Mouse (Mus musculus) liver, embryonic 14.5 days (tissue): Measurements from ENCODE around the gene Vat1. TPM values are rescaled to one million over a fixed set of nuclear protein-coding genes. Genes with fewer than 3 reads are reported as not detected.
"Not testable (repeated sequence)": the region's sequence is repeated elsewhere in the genome, so short reads cannot be mapped to it uniquely, and the experiment has no call there.

Experiments used
- ATAC-seq: fragments of 200-750 bp; cut with Nextera tagmentation; 2 replicates; pipeline ENCODE4 v1.8.0; 2017; ENCODE audit warnings: moderate number of reproducible peaks, mild to moderate bottlenecking, moderate library complexity; ENCODE audit not compliant: insufficient read depth
- DNase-seq, 3 experiments: peaks; one replicate each; pipeline ENCODE4 v3.0.0-alpha.2; 2012 to 2013; ENCODE audit warnings: low read depth in 3 of 3, low spot score in 3 of 3
- H3K27ac ChIP-seq: fragments of 300-500 bp; sonication (generic); 2 replicates; pipeline ENCODE4 v1.5.1; 2014; ENCODE audit warnings: moderate library complexity, mild to moderate bottlenecking, control low read depth, inconsistent platforms
- H3K27me3 ChIP-seq: fragments of 300-500 bp; sonication (generic); 2 replicates; pipeline ENCODE4 v1.6.1; 2014; ENCODE audit warnings: mild to moderate bottlenecking, low read length, moderate library complexity; ENCODE audit not compliant: control insufficient read depth, insufficient read depth
- H3K36me3 ChIP-seq: fragments of 300-500 bp; sonication (generic); replicated peaks from 2 replicates; pipeline ENCODE4 v1.6.1; 2014; ENCODE audit warnings: low read depth; ENCODE audit not compliant: control insufficient read depth, insufficient read depth
- H3K4me1 ChIP-seq, 2 experiments: fragments of 200-500 bp in 1 of 2; fragments of 300-500 bp in 1 of 2; sonication (generic) in 1 of 2; replicated peaks; 2 replicates each; pipeline ENCODE4 v1.6.1; 2012 to 2014; ENCODE audit warnings: antibody characterized with exemption in 1 of 2, inconsistent platforms in 1 of 2, low read length in 1 of 2; ENCODE audit not compliant: control insufficient read depth in 2 of 2, insufficient read depth in 2 of 2
- H3K4me2 ChIP-seq: fragments of 300-500 bp; sonication (generic); 2 replicates; pipeline ENCODE4 v1.6.1; 2014; ENCODE audit warnings: low read depth, mild to moderate bottlenecking, control low read depth, moderate library complexity
- H3K4me3 ChIP-seq, 2 experiments: fragments of 200-500 bp in 1 of 2; fragments of 300-500 bp in 1 of 2; sonication (generic) in 1 of 2; 2 replicates each; pipeline ENCODE4 v1.5.1; 2012 to 2014; ENCODE audit warnings: low read depth in 2 of 2, low read length in 2 of 2, mild to moderate bottlenecking in 2 of 2, control low read depth in 1 of 2, inconsistent platforms in 1 of 2, moderate library complexity in 1 of 2; ENCODE audit not compliant: insufficient read depth in 1 of 2
- H3K9ac ChIP-seq: fragments of 300-500 bp; sonication (generic); replicated peaks from 2 replicates; pipeline ENCODE4 v1.6.1; 2014; ENCODE audit warnings: mild to moderate bottlenecking, control low read depth, moderate library complexity
- H3K9me3 ChIP-seq: fragments of 300-500 bp; sonication (generic); 2 replicates; pipeline ENCODE4 v1.6.1; 2016; ENCODE audit warnings: low read length, mixed read lengths; ENCODE audit not compliant: control insufficient read depth
- CTCF ChIP-seq: IDR thresholded peaks from 2 replicates; pipeline ENCODE4 v1.5.1; 2016; ENCODE audit warnings: antibody characterized with exemption, low read depth, control low read depth
- EP300 ChIP-seq: IDR thresholded peaks from 2 replicates; pipeline ENCODE4 v1.6.1; 2016; ENCODE audit warnings: antibody characterized with exemption, low read depth
- WGBS: fragments of 180-500 bp; shearing (Covaris S2); extraction: QIAGEN DNeasy Blood & Tissue Kit; methylation state at CpG from one replicate; pipeline ENCODE4 v1.1.7; 2014; ENCODE audit not compliant: insufficient replicate concordance; 5-methylcytosine and 5-hydroxymethylcytosine counted together
- polyA plus RNA-seq, 2 experiments: library from polyadenylated mRNA; depleted of rRNA in 1 of 2; stranded (reverse) in 1 of 2; unstranded in 1 of 2; fragments of >200 nt; fragmentation: Nextera tagmentation in 1 of 2; extraction: Ambion mirVana in 1 of 2; gene quantifications; 2 replicates each; pipeline versions ENCODE4 v1.2.1 to v1.2.3; 2012 to 2014

The Vat1 gene
- polyA plus RNA-seq, 2 experiments = 6.8 to 9.1 TPM

GRCm38 (mm10) chr11:101451536-101451935, 14.5 kb downstream of the Vat1 start:
- H3K4me1 ChIP-seq = peaks cover 13 to 22% of the 10 kb centered on the region in 2 experiments

GRCm38 (mm10) chr11:101450394-101450793, 15.6 kb downstream of the Vat1 start:
- Histone ChIP-seq H3K27ac (no peak overlapping the region), H3K4me2 (no peak overlapping the region), H3K36me3 (peaks cover 4% of the 10 kb centered on the region; the same call in 1 of the 2 replicates), H3K9me3 (no peaks in the 10 kb centered on the region), H3K4me3 (no peak overlapping the region), H3K4me1 (peaks cover 13 to 22% of the 10 kb centered on the region in 2 experiments), H3K27me3 (no peaks in the 10 kb centered on the region), H3K9ac (no peak overlapping the region)
- ATAC-seq (no peak), DNase-seq (no peak)
- WGBS = 84% methylated on average over 3 of the region's 3 CpGs
- TF ChIP-seq EP300 (no peak), CTCF (peak; percentile 68)

More at GRCm38 (mm10) chr11:101451536-101451935, 14.5 kb downstream of the Vat1 start:
- H3K9me3 ChIP-seq = no peaks in the 10 kb centered on the region
- WGBS = 86% methylated on average over 10 of the region's 10 CpGs
- DNase-seq (no peak), ATAC-seq (no peak)
- no peak overlapping the region for H3K9ac ChIP-seq
- H3K27me3 ChIP-seq = no peaks in the 10 kb centered on the region
- no peak overlapping the region for H3K4me2 ChIP-seq
- H3K4me3 ChIP-seq = no peak overlapping the region
- no peaks in the 10 kb centered on the region; the same call in 1 of the 2 replicates for H3K36me3 ChIP-seq
- no peak for TF ChIP-seq EP300
- TF ChIP-seq CTCF = no peak
- H3K27ac ChIP-seq = no peak overlapping the region

- H3K27ac ChIP-seq = peak overlapping the region; percentile 95
Measured at GRCm38 (mm10) chr11:101449596-101449995, 16.4 kb downstream of the Vat1 start.

GRCm38 (mm10) chr11:101448899-101449298, 17.1 kb downstream of the Vat1 start:
- 31% methylated on average over 4 of the region's 4 CpGs for WGBS
- peak; percentile 4; the same call in 1 of the 2 replicates for TF ChIP-seq CTCF
- TF ChIP-seq EP300 = no peak
- peaks cover 13 to 32% of the 10 kb centered on the region in 2 experiments for H3K4me1 ChIP-seq
- ATAC-seq = peak; percentile 25; the same call in 1 of the 2 replicates
- no peak for DNase-seq
- H3K9me3 ChIP-seq = no peaks in the 10 kb centered on the region
- peak overlapping the region; percentile 95 for H3K27ac ChIP-seq
- H3K9ac ChIP-seq = peak overlapping the region; percentile 90
- peak overlapping the region; percentile 90 to 96 for H3K4me3 ChIP-seq
- H3K36me3 ChIP-seq = peaks cover 18% of the 10 kb centered on the region
- H3K4me2 ChIP-seq = peak overlapping the region; percentile 78
- no peaks in the 10 kb centered on the region for H3K27me3 ChIP-seq

More at GRCm38 (mm10) chr11:101449596-101449995, 16.4 kb downstream of the Vat1 start:
- H3K27me3 ChIP-seq, ATAC-seq, DNase-seq, H3K9me3 ChIP-seq: not testable (repeated sequence)
- Histone ChIP-seq H3K36me3 (peaks cover 11% of the 10 kb centered on the region), H3K9ac (peak overlapping the region; percentile 90; the same call in 1 of the 2 replicates), H3K4me3 (peak overlapping the region in 1 of 2 experiments; percentile 90; a peak in 1 of 4 replicates), H3K4me1 (peaks cover 13 to 25% of the 10 kb centered on the region in 2 experiments), H3K4me2 (peak overlapping the region; percentile 78)
- WGBS = 65% methylated on average over 4 of the region's 4 CpGs

- Histone ChIP-seq H3K27me3 (no peaks in the 10 kb centered on the region), H3K4me2 (peak within 1 kb of the TSS; percentile 78), H3K9me3 (no peaks in the 10 kb centered on the region), H3K36me3 (peaks cover 23% of the 10 kb centered on the region), H3K9ac (peak within 1 kb of the TSS; percentile 90), H3K4me3 (peak within 1 kb of the TSS; percentile 90 to 96), H3K27ac (peak within 1 kb of the TSS; percentile 95), H3K4me1 (peaks cover 13 to 37% of the 10 kb centered on the region in 2 experiments)
- 2% methylated on average over 10 of the region's 10 CpGs for WGBS
- ATAC-seq = peak; percentile 83
- no peak for TF ChIP-seq EP300
- no peak for TF ChIP-seq CTCF
- peak; percentile 85 to 91 (median 86) for DNase-seq
Measured at GRCm38 (mm10) chr11:101448274-101448746, 17.7 kb downstream of the Vat1 start, which contains the start of gene Ifi35. Gene Ifi35 (plus strand): TSS chr11:101448407.
